Mouse (Mus musculus): ENCODE results near the gene Atp6v0b.

DNA sequence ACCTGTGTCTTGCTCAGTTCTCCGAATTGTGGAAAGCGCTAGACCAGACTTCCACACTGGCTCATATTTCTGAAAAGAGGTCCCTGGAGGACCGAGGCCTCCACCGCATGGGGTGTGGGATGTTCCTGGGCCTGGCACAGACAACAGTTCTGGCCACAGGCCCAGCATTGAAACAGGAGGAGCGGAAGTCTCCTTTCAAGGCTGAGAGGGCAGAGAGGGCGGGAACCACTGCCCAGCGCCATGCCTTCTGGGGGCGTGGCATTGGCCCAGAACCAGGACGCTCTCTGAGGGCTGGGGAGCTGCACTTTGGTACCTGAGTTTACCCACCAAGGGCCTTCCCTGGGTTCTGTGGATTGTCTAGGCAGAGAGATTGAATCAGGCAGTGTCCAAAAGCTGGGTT is 21.1 kb downstream of the Atp6v0b start:
- TF ChIP-seq CTCF (IDR thresholded peaks at IDR 0.05; ENCODE audit: control insufficient read depth, insufficient read depth, insufficient replicate concordance, low read depth, low read length) (no peak), POLR2A (IDR thresholded peaks at IDR 0.05; ENCODE audit: control insufficient read depth, low read depth, low read length) (no peak)
